Mouse (Mus musculus) hindbrain, embryonic 16.5 days (tissue): Measurements from ENCODE around the gene Arhgef16. TPM values are rescaled to one million over a fixed set of nuclear protein-coding genes. Genes with fewer than 3 reads are reported as not detected.

ENCODE experiments used
- ATAC-seq: fragments of 200-750 bp; cut with Nextera tagmentation; 2 replicates; pipeline ENCODE4 v1.8.0; 2017; ENCODE audit warnings: moderate TSS enrichment, moderate library complexity
- H3K27ac ChIP-seq: fragments of 300-500 bp; sonication (generic); 2 replicates; pipeline ENCODE4 v1.5.1; 2014; ENCODE audit warnings: low read depth, mild to moderate bottlenecking, control low read depth, low read length, moderate library complexity
- H3K27me3 ChIP-seq: fragments of 300-500 bp; sonication (generic); replicated peaks from 2 replicates; pipeline ENCODE4 v1.6.1; 2014; ENCODE audit warnings: low read length; ENCODE audit not compliant: control insufficient read depth, insufficient read depth
- H3K36me3 ChIP-seq: fragments of 300-500 bp; sonication (generic); 2 replicates; pipeline ENCODE4 v1.6.1; 2014; ENCODE audit warnings: mild to moderate bottlenecking, low read length, moderate library complexity, mixed read lengths; ENCODE audit not compliant: control insufficient read depth, insufficient read depth
- H3K4me1 ChIP-seq: fragments of 300-500 bp; sonication (generic); 2 replicates; pipeline ENCODE4 v1.6.1; 2014; ENCODE audit warnings: low read depth, low read length; ENCODE audit not compliant: control insufficient read depth, insufficient read depth
- H3K4me2 ChIP-seq: fragments of 300-500 bp; sonication (generic); 2 replicates; pipeline ENCODE4 v1.6.1; 2014; ENCODE audit warnings: mild to moderate bottlenecking, low read length, control low read depth, moderate library complexity
- H3K4me3 ChIP-seq: fragments of 300-500 bp; sonication (generic); 2 replicates; pipeline ENCODE4 v1.5.1; 2014; ENCODE audit warnings: mild to moderate bottlenecking, low read length, control low read depth, moderate library complexity
- H3K9ac ChIP-seq: fragments of 300-500 bp; sonication (generic); 2 replicates; pipeline ENCODE4 v1.6.1; 2014; ENCODE audit warnings: low read depth, mild to moderate bottlenecking, control low read depth, low read length, moderate library complexity
- H3K9me3 ChIP-seq: fragments of 300-500 bp; sonication (generic); 2 replicates; pipeline ENCODE4 v1.6.1; 2014; ENCODE audit warnings: mild to moderate bottlenecking, low read length, moderate library complexity; ENCODE audit not compliant: control insufficient read depth
- WGBS: fragments of 180-500 bp; shearing (Covaris S2); extraction: QIAGEN DNeasy Blood & Tissue Kit; methylation state at CpG from one replicate; pipeline ENCODE4 v1.1.7; 2014; 5-methylcytosine and 5-hydroxymethylcytosine counted together
- polyA plus RNA-seq: library from polyadenylated mRNA; unstranded; fragments of >200 nt; fragmentation: Nextera tagmentation; extraction: Ambion mirVana; gene quantifications from 2 replicates; pipeline ENCODE4 v1.2.1, GENCODE M21; 2015

The Arhgef16 gene
- polyA plus RNA-seq, 1 experiment from 2014 or later, result 2.6 TPM

GRCm38 (mm10) chr4:154262071-154262470, 39.4 kb downstream of the Arhgef16 start:
- H3K4me2 ChIP-seq, result no peak overlapping the region
- no peaks in the 10 kb centered on the region for H3K4me1 ChIP-seq
- no peaks in the 10 kb centered on the region for H3K9me3 ChIP-seq
- H3K9ac ChIP-seq, result no peak overlapping the region
- H3K4me3 ChIP-seq, result no peak overlapping the region
- H3K36me3 ChIP-seq, result no peaks in the 10 kb centered on the region; the same call in 1 of the 2 replicates
- no peak for ATAC-seq
- no peaks in the 10 kb centered on the region for H3K27me3 ChIP-seq
- no peak overlapping the region for H3K27ac ChIP-seq
- 65% methylated on average over 4 of the region's 4 CpGs for WGBS

GRCm38 (mm10) chr4:154260755-154261154, 40.7 kb downstream of the Arhgef16 start:
- H3K9ac ChIP-seq, result no peak overlapping the region
- no peaks in the 10 kb centered on the region for H3K27me3 ChIP-seq
- H3K27ac ChIP-seq, result no peak overlapping the region
- no peaks in the 10 kb centered on the region for H3K9me3 ChIP-seq
- H3K4me1 ChIP-seq, result no peaks in the 10 kb centered on the region
- H3K4me3 ChIP-seq, result no peak overlapping the region
- H3K4me2 ChIP-seq, result no peak overlapping the region
- 77% methylated on average over 4 of the region's 5 CpGs for WGBS
- no peaks in the 10 kb centered on the region; the same call in 1 of the 2 replicates for H3K36me3 ChIP-seq
- ATAC-seq, result no peak

GRCm38 (mm10) chr4:154252537-154253255, 48.8 kb downstream of the Arhgef16 start:
- ATAC-seq, result no peak
- 83% methylated on average over 17 of the region's 20 CpGs for whole genome bisulfite sequencing

GRCm38 (mm10) chr4:154249316-154249715, 52.2 kb downstream of the Arhgef16 start:
- Histone ChIP-seq H3K4me1 (peaks cover 4% of the 10 kb centered on the region), H3K27ac (peak overlapping the region; percentile 30; the same call in 1 of the 2 replicates), H3K4me3 (no peak overlapping the region), H3K4me2 (peak overlapping the region; percentile 10; the same call in 1 of the 2 replicates), H3K9me3 (no peaks in the 10 kb centered on the region), H3K9ac (peak overlapping the region; percentile 46), H3K27me3 (no peaks in the 10 kb centered on the region), H3K36me3 (no peaks in the 10 kb centered on the region)
- ATAC-seq, result no peak
- 53% methylated on average over 8 of the region's 8 CpGs for WGBS

More at GRCm38 (mm10) chr4:154252537-154253255, 48.8 kb downstream of the Arhgef16 start:
- Histone ChIP-seq H3K36me3 (no peaks in the 10 kb centered on the region), H3K9ac (no peak overlapping the region), H3K9me3 (no peaks in the 10 kb centered on the region), H3K4me2 (no peak overlapping the region), H3K4me1 (no peaks in the 10 kb centered on the region; the same call in 1 of the 2 replicates), H3K4me3 (no peak overlapping the region), H3K27ac (no peak overlapping the region), H3K27me3 (no peaks in the 10 kb centered on the region)

- no peak for ATAC-seq
- Histone ChIP-seq H3K27me3 (no peaks in the 10 kb centered on the region), H3K36me3 (no peaks in the 10 kb centered on the region), H3K4me2 (no peak overlapping the region), H3K9me3 (no peaks in the 10 kb centered on the region), H3K4me3 (no peak overlapping the region), H3K9ac (peak overlapping the region; percentile 23; the same call in 1 of the 2 replicates), H3K4me1 (peaks cover 4% of the 10 kb centered on the region), H3K27ac (no peak overlapping the region)
- WGBS, result 67% methylated on average over 21 of the region's 21 CpGs
Measured at GRCm38 (mm10) chr4:154248092-154248805, 53.2 kb downstream of the Arhgef16 start.

- Histone ChIP-seq H3K4me3 (no peak overlapping the region), H3K9ac (no peak overlapping the region), H3K36me3 (no peaks in the 10 kb centered on the region), H3K4me2 (no peak overlapping the region), H3K4me1 (peaks cover 4% of the 10 kb centered on the region; the same call in 1 of the 2 replicates), H3K9me3 (no peaks in the 10 kb centered on the region), H3K27me3 (no peaks in the 10 kb centered on the region), H3K27ac (no peak overlapping the region)
- 45% methylated on average over 21 of the region's 22 CpGs for WGBS
- ATAC-seq, result no peak
Measured at GRCm38 (mm10) chr4:154247207-154248091, 54.0 kb downstream of the Arhgef16 start.

GRCm38 (mm10) chr4:154246115-154247040, 55.1 kb downstream of the Arhgef16 start:
- WGBS, result 13% methylated on average over 19 of the region's 19 CpGs
- peaks cover 4% of the 10 kb centered on the region; the same call in 1 of the 2 replicates for H3K4me1 ChIP-seq
- no peak overlapping the region for H3K9ac ChIP-seq
- peak; percentile 27; the same call in 1 of the 2 replicates for ATAC-seq
- peak overlapping the region; percentile 37 for H3K4me2 ChIP-seq
- no peak overlapping the region for H3K27ac ChIP-seq
- no peak overlapping the region for H3K4me3 ChIP-seq
- no peaks in the 10 kb centered on the region for H3K9me3 ChIP-seq
- H3K27me3 ChIP-seq, result no peaks in the 10 kb centered on the region
- no peaks in the 10 kb centered on the region for H3K36me3 ChIP-seq

- H3K4me1 ChIP-seq, result peaks cover 4% of the 10 kb centered on the region; the same call in 1 of the 2 replicates
- 65% methylated on average over 7 of the region's 7 CpGs for WGBS
- no peak overlapping the region for H3K9ac ChIP-seq
- no peaks in the 10 kb centered on the region; the same call in 1 of the 2 replicates for H3K27me3 ChIP-seq
- no peak overlapping the region for H3K27ac ChIP-seq
- no peak for ATAC-seq
- no peaks in the 10 kb centered on the region for H3K36me3 ChIP-seq
- H3K9me3 ChIP-seq, result no peaks in the 10 kb centered on the region
- H3K4me2 ChIP-seq, result no peak overlapping the region
- no peak overlapping the region for H3K4me3 ChIP-seq
Measured at GRCm38 (mm10) chr4:154245342-154245741, 56.1 kb downstream of the Arhgef16 start.
